Mouse (Mus musculus) CH12F3 (cell line): ENCODE measurements around the gene Gm28230.

ENCODE experiments used
- in situ Hi-C: fragments of 300-500 bp; cut with MboI; formaldehyde crosslinking; loops from 2 replicates; pipeline ENCODE4 v1.14.3; 2020; ENCODE audit warnings: low sequenced_read_pairs

Gm28230 gene

DNA sequence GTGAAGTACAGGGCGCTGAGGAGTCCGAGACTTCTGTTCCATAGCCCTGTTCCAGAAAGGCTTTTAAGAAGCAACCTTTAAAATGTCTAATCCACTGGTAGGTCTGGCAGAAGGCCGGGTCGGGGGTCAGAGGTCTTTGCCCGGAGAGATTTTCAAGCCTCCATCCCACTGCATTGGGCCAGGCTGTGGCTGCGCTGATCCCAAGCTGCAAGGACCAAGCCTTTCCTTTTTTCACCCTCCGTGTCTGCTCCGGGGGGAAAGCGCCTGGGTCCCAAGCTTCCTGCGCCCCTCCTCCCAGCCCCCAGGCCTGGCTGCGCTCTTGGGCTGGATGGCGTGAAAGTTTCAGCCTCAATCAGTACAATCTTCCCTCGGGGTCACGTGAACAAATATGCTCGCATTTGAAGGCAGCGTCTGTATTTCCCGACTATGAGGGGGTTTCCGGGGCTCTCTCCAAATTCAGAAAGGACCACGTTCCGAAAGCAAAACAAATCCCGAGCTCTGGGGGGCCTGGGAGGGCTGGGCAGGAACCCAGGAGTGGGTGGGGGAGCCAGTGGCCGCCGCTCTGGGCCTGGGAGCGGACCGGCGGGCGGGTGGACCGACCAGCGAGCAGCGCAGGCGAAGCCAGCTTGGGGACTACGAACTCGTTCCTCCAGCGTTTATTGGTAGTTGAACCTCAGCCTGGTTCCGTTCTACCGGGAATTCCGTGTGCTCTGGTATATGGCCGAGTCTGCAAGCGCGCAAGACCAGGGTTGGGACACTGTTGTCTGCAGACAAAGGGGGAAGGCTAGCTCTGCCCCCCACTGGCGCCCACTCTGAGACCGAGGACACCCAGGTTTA is 9.5 kb downstream of the Gm28230 start:
- in situ Hi-C loops = no loop called here

DNA sequence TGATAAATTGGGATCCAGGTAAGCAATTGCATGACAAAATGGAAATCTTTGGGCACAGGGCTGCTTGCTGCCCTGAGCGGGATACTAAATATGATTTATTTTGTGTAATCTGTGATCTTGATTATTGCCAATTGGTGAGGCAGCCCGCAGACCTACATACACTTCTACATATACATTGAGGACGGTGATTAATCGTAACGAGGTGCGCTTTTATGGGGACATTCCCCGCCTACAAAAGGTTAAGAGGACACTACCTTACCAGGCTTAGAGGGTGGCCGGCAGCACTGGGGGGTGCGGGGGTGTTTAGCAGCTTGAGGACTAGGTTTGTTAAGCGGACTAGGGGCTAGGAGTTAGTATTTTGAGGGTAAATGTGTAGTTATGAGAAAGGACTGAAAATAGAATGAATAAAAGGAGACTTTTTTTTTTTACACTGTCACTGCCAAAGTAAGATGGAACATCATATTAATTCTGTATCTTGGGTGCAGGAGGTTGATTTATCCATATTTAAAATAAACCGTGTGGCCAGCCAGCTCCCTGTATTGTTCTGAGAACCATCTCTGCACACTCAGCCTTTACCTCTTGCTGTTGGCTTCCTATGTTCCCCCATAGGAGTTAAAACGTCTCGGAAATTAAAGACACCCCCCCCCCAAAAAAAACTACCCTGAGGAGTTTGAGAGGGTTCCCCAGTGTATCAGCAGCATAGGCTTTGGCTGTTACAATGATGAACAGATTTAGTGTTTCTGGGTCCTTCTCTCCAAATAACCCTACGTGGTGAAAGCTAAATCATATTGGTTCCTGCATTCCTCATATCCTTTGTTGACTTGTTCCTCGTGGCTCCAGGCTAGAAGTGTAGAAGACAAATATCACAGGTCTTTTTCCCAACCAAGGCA is 10.4 kb downstream of the Gm28230 start:
- in situ Hi-C loops = no loop called here

DNA sequence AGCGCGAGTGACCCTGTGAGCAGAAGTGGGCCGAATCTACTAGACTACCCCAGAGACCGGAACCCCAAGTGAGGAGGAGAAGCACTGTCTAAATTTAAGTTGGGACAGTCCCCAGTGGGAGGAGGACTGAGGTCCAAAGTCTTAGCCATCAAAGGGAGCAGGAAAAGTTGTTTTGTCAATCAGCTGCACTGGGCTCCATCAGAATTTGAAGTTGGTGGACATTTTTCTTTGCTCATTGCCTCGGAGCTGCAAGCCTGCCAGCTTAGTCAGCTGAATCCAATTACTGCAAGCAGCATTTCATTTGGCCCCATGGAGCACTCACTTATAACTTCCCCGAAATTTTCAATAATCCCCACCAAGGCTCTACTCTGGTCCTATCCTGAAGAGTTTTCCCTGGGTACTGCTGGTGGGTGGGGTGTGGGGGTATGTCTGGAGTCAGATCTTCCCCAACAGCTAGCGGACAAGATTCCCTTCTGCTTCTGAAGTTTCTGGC is 11.1 kb downstream of the Gm28230 start:
- in situ Hi-C loops = no loop called here

DNA sequence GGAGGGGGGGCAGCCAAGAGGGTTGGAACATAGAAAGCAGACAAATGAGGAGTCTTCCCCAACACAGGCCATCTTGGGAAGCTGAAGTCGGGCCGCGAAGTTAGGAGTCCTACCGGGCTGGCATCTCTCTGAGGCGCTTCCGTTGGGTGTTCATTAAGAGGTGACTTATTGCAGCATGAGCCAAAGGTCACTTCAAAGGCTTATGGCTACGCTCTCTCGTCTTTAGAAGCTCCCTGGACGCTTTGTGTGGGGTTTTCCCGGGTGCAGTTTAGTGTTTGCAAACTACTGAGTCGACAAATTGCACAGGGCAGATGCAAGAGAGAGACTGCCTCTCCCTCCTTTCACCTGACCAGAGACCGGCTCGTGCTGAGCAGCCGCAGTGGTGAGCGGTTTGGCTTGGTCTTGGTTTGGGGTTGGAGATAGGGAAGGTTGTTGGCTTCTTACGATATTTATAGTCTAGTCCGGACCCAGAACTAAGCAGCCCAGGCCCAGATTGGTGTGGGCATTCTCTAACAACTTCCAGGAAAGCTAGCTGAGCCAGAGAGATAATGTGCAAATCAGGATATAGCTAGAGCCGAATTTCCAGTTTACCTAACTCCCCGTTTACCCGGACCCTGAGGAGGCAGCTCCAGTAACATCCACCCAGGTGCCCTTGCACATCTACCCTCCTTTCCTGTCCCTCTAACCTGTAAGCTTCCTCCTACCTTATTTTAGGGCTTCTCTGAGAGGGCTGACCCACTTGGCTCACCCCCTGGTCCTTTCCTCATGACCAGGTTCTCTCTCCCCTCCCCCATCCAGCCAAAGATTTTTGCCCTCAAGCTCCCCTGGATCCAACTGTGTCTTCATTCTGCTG is 12.3 kb downstream of the Gm28230 start:
- in situ Hi-C loops = no loop called here

DNA sequence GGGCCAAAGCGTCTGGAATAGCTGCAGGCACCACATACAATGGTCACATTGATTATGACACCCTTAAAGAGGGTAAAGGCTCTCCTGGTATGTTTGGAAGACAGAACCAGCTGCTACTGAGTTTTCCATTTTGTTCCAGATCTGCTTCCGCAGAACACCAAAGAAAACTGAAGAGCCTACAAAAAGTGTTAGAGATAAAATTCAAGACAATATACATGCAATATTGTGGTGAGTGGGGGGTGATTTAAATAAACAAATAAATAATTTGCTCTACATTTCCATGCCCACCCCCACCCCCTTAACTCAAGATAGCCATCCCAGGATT is 12.9 kb downstream of the Gm28230 start:
- in situ Hi-C loops = no loop called here

DNA sequence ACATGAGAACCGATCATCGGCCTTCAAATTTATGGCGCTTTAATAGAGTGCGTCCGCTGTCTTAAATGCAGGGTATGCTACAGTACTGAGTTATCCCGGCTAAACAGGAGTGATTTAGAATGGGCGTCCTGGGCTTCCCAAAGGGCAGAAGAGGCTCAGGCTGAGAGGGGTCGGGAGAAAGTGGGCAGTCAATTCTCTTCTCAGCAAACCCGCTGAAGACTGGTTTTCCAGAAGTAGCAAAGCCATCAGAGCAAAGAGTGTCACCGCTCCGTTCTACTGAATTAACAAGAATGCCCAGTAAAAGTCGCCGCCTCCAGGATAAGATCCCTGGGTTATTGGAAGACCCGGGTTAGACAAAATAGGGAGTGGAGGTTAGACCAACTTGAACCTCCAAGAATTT is 13.3 kb downstream of the Gm28230 start:
- in situ Hi-C loops = no loop called here

DNA sequence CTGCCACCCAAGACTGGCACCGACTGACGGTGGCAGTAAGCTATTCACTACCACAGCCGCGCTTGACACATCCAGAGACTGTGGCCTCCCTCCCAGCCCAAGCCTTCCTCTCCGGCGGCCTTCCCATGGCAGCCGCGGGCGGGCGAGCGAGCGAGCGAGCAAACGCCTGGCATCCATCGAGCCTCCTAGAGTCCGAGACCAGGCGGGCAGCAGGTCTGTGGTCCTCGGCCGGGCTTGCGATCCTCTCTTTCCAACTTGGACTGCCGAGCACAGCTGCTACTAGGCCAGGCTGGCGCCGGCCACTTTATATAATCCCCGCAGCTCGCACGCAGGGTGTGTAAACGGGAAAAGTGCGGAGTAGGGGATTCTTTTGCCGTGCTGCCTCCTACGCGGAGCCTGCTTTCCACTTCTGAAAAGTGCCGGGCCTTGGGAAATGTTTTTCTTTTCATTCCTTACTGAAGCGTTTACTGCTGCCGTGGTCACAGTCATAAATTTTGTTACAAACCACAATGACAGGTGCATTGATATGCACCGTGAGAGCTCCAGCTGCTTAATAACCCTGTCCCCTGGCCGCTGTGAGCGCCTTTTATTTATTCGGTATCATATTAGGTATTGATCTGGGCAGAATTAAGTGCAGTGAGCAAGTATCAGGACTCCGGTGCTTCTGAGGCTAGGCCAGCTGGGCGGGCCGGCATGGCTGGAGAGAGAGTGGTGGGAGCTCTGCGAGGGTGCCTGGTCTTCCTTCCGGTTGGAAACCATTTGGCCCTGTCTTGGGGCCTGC is 14.0 kb downstream of the Gm28230 start:
- in situ Hi-C loops = no loop called here

DNA sequence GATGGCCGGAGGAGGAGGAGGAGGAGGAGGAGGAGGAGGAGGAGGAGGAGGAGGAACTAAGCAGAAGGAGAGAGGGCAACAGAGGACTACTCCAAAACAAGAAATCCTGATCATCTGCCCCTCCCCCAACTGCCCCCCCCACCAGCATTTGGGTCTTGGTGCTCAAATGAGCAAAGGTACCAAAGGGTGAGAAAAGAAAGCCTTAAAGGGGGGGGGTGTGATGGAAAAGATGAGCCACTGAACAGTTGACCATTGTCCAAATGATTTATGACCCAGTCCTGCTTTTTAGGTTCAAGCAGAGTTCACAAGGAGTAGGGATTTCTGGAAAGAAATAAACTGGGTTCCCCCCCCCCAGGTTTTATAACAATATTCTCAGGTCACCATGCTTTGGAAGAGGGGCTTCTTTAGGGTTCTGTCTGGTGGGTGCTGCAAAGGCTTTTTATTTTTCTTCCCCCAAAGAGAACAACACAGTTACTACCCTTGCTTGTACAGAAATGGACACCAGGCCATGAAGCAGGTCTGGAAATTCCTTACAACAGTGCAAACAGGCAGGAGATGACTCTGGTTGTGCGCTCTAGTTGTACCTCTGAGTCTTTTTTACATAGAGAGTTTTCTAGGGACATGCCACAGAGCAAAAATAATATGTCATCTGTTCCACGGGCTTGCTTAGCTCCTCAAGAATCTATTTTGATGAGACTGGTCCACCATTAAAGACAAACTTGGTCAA is 14.9 kb downstream of the Gm28230 start:
- in situ Hi-C loops = no loop called here

DNA sequence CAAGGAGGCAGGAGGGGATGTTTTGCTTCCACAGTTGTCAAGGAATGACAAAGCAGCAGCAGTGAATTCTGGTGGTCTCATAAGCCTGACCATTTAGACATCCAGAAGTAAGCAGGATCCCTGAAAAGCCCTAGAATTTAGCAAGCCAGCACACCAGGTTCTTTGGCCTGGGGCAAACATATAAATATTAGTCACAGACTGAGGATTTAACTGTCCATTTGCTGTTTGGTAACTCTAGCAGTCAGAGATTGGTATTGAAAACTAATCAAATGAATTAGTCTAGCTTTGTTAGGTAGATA is 15.4 kb downstream of the Gm28230 start:
- in situ Hi-C loops = no loop called here

DNA sequence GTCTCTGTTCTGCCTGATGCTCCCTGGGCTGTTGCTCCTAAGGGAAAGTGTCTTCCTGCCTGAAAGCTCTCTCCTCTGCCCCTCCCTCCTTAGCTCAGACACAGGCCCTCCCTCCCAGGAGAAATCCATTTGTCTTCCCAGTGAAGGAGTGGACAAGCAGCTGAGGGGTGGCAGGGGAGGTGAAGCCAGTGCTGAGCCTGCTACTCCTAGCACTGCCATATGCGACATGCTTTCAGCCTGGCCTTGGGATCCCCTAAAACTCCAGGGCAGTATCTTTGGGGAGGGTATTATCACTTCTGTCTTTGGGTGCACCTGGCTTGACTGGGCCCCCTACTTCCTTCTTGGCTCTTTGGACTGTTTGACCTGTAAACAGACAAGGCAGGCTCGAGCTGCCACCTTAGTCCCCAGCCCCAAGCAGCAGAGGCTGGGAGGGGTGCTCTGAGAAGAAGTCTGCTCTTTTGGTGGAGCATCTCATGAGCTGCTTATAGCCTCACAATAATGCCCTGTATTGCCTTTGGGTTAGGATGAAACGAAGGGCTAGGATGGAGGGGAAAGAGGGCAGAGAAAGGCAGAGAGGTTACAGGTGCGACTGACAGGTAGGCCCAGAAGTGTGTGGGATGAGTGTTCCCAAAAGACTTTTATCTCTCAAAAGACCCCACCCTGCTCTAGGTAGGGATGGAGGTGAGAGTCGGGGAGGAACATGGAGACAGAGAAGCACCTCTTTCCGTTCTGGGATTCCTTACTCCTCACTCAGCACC is 19.2 kb downstream of the Gm28230 start:
- in situ Hi-C loops = no loop called here

DNA sequence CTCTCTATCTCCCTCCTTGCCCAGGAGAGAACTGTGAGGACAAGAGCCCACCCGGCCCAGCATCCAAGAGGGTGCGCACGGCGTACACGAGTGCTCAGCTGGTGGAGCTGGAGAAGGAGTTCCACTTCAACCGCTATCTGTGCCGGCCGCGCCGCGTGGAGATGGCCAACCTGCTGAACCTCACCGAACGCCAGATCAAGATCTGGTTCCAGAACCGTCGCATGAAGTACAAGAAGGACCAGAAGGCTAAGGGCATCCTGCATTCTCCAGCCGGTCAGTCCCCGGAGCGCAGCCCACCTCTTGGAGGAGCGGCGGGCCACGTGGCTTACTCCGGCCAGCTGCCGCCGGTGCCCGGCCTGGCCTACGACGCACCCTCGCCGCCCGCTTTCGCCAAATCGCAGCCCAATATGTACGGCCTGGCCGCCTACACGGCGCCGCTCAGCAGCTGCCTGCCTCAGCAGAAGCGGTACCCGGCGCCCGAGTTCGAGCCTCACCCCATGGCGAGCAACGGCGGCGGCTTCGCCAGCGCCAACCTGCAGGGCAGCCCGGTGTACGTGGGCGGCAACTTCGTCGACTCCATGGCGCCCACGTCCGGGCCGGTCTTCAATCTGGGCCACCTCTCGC is 19.9 kb downstream of the Gm28230 start:
- in situ Hi-C loops = no loop called here

DNA sequence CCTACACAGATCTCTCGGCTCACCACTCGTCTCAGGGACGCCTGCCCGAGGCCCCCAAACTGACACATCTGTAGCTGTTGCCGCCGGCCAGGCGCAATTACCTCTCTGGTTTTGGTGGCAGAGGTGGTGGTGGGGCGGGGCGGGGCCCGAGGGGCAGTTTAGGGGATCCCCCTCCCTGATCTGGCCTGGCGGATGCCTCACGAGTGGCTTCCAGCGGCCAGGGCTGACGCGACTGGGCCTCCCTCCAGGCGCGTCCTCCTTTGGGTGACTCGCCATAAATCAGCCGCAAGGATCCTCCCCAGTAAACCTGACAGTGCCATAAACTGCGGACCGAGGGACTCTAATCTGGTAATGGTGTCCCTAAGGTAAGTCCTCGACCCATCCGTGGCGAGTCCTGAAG is 20.5 kb downstream of the Gm28230 start:
- in situ Hi-C loops = no loop called here

DNA sequence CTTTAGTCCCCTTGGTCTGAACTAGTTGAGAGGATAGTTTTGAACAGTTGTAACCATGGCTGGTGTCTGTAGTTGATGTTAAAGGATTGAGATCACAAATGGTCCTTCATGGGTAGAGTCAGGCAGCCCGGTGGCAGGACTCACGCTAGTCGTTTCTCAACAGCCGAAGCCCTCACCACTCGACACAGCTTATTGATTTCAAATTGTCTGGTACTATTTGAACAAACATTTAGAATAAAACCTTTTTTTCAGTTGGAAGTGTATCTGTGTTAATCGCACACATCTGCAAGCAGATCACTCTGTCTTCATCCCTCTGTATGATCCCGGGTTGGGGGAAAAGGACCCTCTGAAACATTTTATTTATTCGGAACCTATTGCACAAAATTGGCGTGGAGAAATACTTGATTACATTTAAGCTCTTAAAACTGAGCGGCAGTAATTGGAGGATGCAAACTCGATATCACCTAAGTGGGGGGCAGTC is 21.2 kb downstream of the Gm28230 start:
- in situ Hi-C loops = no loop called here

DNA sequence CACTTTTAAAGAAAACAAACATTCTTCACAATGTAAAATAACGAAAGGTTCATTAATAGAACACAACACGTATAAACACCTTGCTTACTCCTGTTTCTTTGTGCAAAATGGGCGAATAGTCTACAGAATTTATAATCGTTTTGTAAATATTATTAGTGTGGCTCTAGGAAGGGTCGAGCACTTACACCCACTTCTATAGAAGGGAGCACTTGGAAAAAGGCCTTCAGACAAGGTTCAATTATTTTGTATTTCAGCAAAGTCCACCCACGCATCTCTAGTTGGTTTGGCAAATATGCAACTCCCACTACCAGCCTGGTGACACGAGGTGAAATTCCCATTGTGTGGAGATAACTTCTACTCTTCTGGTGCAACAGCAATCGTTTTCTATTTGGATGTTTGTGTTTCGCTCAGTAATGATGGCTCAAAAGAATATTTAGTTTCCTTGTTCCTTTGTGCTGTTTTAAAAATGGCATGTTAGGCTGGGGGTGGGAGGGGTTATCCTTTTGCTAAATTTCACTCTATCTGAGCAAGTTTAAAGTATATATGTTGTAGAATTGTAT is 22.0 kb downstream of the Gm28230 start:
- in situ Hi-C loops = no loop called here

DNA sequence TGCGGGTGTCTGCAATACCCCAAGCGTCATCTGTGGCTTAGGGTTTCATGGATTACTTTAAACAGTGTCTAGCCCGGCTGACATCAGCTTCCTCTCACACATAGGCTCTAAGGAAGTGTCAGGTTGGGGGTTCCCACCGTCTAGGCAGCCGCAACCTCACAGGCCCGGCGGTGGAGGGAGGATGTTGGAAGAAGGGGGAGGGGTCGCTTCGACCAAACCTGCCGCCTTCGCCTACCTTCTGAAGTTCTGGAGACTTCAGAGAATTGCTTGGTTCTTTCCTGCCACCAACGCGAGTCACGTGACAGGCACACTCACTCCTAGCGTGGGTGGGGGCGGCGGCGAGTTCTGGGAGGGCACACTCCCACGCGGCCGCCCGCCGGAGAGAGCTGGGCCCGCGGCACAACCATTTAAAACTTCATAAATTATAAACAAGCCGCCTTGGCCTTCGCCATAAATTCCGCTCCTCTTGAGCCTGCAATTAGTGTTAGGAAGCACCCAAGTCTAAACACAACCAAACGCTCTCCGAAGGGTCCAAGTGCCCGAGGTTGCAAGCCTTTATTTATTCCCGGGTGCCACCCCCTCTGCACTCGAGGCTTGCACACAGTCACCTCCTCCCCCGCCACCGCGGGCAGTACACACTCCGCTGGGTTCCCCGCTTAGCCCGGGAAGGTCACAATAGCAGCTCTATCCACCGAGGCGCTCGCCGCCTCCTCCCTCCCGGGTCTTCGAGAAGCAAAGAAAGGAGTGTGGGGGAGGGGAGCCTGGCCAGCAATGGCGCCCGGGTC is 23.0 kb downstream of the Gm28230 start:
- in situ Hi-C loops = no loop called here

DNA sequence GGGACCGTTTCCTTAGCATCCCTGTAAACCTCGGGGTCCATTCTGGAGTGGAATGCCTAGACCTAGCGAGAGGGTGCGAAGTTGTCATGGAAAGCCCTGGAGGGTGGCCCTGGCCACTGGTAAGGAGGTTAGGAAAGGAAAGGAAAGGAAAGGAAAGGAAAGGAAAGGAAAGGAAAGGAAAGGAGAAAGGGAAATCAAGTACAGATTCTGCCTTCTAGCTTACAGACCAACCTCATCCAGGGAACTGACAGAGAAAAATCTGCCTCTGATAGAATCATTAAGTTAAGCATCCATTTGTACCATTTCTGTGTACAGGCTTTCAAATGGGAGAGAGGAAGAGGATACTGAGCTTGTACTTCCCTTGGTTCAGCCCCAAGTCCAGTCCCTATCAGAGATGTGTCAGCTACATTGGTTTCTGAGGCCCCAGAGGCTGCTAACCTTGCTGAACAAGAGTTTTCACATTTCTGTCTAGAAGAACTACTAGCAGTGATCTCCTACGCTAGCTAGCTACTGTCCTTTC is 24.3 kb downstream of the Gm28230 start:
- in situ Hi-C loops = no loop called here

DNA sequence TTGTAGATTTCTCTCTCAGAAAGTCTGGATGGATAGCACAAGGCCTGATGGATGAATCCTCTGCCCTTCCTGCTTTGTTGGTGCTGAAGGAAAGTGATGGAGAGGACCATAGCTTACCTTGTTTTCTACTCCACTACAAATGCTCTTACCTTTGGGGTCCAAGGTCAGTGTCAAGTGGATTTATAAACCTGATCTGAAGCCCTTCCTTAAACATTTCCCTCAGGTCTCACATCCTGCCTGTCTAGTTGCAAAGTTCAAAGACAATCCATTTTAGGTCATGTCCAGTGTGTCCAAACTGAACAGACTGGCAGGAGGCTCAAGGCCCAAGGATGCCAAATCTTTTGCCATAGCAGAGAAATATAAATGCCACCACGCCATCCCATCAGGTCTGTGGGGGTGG is 25.3 kb downstream of the Gm28230 start:
- in situ Hi-C loops = no loop called here
